Mouse (Mus musculus): Measurements from ENCODE around the gene Fam131a. TPM values are rescaled to one million over a fixed set of nuclear protein-coding genes. Genes with fewer than 3 reads are reported as not detected.

The Fam131a gene
- 165 and 297 TPM in 2 replicates for polyA plus RNA-seq (2021; fragmentation: Nextera tagmentation)
- long read RNA-seq, experiment 1, transcript Fam131a-205 (7 exons, 962 nt) = minor isoform, 229 of 936 reads
- long read RNA-seq, experiment 1, transcript Fam131a-203 (5 exons, 803 nt) = minor isoform, 35 of 936 reads
- long read RNA-seq, experiment 1, transcript Fam131a-201 (6 exons, 2,432 nt) = major isoform, 594 of 936 reads
- long read RNA-seq, experiment 1, partial matches to known transcripts = 59 of 936 reads
- long read RNA-seq, experiment 1, other reads (novel, unspliced or antisense) = 19 of 936 reads
- long read RNA-seq, experiment 2, transcript Fam131a-201 (6 exons, 2,432 nt) = major isoform, 94 of 199 reads
- long read RNA-seq, experiment 2, transcript Fam131a-203 (5 exons, 803 nt) = minor isoform, 5 of 199 reads
- long read RNA-seq, experiment 2, transcript Fam131a-205 (7 exons, 962 nt) = minor isoform, 26 of 199 reads
- long read RNA-seq, experiment 2, partial matches to known transcripts = 70 of 199 reads
- long read RNA-seq, experiment 2, other reads (novel, unspliced or antisense) = 4 of 199 reads

DNA sequence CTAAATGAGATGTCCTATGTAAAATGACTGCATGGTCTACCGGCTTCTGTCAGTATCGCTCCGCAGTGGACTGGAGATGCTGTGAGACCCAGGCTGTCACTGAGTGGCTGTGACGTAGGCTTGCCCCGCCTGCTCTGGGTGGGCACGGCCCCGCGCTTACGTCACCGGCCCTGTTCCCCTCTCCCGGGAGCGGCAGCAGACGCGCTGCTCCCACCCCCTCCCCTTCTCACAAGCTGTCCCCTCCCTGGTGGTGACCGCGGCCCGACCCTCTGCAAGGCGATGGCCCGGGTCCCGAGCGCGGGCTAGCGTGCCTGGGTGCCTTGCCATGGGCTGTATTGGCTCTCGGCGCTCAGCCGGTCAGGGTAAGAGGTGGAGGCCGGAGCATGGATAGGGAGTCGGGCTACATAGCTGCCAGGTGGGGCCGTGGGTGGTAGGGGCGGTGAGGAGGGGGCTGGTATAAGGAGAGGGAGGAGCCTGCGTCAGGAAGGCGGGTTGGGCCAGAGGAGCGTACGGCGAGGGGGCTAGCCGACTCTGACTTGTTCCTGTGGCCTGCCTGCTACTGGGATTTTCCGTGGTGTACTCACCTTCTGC lies at the start of gene Fam131a:
Gene Fam131a, plus strand, starts transcription at position 131 of the 591 bp plus-strand sequence.

GRCm38 (mm10) chr16:20651076-20651946 lies 41.7 kb upstream of the Fam131a start, which contains the start of gene Psmd2:
TSS of gene Psmd2 (plus strand) at chr16:20651652.

DNA sequence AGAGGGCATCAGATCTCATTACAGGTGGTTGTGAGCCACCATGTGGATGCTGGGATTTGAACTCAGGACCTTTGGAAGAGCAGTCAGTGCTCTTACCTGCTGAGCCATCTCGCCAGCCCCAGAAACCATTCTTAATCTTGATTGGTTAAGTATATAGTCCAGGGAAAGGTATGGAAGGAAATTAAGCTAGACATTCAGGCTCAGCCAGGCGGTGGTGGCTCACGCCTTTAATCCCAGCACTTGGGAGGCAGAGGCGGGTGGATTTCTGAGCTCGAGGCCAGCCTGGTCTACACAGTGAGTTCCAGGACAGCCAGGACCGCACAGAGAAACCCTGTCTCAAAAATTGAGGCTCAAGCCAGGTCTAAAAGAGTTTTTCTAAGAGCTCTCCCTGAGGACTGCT lies 25.0 kb upstream of the Fam131a start, which contains the start of gene Eif4g1:
Gene Eif4g1, plus strand, starts transcription at position 301 of the 400 bp plus-strand sequence.

DNA sequence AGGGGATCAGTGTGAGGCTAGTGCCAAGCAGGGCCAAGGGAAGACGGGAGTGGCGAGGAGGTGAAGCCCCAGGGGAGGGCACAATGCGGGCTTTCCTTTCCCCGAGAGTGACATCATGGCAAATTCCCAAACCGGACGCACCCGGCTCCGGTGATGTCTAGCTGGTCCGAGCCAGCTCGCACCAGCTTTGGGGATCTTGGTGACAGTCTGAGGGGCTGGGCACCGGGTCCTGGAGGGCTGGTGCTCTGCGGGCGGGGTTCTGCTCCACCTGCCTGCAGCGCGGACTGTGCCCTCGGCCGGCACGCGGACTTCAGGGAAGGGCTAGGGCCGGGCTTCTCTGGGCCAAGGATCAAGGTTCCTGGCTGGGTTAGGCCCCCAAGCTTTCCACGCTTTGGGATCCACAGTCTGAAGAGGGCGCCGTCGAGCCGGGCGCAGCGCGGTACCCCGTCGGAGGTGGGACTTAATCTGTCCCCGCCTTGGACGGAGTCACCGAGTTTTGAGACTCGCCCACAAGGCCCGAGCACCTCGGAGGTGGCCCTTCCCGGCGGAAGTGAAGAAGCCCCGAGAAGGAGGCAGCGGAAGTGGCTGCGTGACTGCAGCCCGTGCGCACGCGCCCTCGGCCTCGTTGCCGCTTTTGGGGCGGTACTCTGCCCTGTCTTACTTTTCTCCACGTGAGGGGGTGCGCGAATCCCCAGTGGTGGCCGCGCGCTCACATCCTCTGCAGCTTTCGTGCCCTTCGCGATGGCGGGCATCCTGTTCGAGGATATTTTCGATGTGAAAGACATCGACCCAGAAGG lies 24.3 kb downstream of the Fam131a start, which contains the start of the genes Polr2h and Clcn2:
Gene Polr2h, plus strand, starts transcription at position 485 of the 797 bp plus-strand sequence.
Gene Clcn2, minus strand, starts transcription at position 566 of the 797 bp plus-strand sequence.

DNA sequence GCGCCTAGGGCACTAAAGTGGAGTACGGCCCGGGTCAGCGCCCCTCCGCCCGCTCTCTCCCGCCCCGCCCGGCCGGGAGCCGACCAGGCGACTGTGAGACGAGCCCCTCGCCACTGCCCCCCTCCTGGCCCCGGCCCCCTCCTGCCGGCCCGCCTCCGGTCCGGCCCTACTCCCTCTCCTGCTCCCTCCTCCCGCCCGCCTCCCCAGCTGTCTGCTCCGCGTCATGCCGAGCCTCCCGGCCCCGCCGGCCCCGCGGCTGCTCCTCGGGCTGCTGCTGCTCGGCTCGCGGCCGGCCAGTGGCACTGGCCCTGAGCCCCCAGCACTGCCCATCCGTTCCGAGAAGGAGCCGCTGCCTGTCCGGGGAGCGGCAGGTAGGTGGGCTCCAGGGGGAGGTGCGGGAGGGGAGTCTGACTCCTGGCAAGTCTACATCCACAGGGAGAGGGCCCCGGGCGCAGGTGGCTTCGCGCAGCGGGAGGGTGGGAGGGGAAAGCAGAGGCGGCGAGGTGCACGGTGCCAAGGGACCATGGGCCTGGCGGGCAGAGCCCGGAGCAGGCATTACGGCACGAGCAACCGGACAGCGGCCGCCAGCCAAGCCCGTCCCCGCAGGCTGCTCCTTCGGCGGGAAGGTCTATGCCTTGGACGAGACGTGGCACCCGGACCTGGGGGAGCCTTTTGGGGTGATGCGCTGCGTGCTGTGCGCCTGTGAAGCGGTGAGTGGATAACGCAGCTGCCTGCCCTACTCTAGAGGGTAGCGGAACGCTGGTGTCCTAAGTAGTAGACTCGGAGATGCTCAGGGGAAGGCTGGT lies 40.1 kb downstream of the Fam131a start, which contains the start of gene Chrd:
Gene Chrd, plus strand, starts transcription at position 203 of the 806 bp plus-strand sequence.

DNA sequence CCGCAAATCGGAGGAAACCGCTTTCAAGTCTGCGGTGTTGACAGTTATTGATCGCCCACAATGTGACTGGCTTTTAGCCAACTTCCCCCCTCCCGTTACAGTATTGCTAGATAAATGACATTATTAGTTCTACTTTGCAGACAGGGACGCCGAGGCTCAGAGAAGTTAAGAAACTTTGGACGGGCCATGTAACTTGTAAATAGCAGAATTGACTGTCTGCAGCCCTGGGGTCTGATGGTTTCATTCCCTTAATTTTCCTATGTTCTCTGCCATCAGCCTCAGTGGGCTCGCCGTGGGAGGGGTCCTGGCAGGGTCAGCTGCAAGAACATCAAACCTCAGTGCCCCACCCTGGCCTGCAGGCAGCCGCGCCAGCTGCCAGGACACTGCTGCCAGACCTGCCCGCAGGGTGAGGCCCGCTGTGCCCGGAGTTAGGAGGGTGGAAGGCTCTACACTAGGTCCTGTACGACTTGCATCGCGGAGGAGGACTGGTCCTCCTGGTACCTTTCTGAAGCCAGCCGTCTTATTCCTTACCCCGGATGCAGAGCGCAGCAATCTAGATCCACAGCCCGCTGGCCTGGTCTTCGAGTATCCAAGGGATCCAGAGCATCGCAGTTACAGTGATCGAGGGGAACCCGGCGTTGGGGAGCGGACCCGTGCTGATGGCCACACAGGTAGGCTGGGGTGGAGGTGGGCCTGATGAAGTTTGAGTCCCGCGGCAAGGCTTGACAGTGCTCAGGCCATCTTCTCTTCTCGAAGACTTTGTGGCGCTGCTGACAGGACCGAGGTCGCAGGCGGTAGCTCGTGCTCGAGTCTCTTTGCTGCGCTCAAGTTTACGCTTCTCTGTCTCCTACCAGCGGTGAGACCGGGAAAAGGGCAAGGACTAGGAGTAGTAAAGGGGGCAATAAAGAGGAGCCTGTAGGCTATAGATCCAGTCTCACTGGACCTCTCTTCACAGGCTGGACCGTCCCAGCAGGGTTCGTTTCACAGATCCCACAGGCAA lies 41.0 kb downstream of the Fam131a start, which contains the start of gene Thpo:
Gene Thpo, minus strand, starts transcription at position 781 of the 1,000 bp plus-strand sequence.

Other genes starting within 250 kb of the Fam131a start
- 26.1 and 45.1 TPM in 2 replicates for gene Eif2b5, start 194.4 kb upstream of the Fam131a start, polyA plus RNA-seq (2021; fragmentation: Nextera tagmentation)
- gene Dvl3, start 176.3 kb upstream of the Fam131a start, polyA plus RNA-seq (2021; fragmentation: Nextera tagmentation) = 7.2 and 17.1 TPM in 2 replicates
- 915 and 1,083 TPM in 2 replicates for gene Ap2m1, start 157.8 kb upstream of the Fam131a start, polyA plus RNA-seq (2021; fragmentation: Nextera tagmentation)
- 39.2 and 58.3 TPM in 2 replicates for gene Abcf3, start 144.7 kb upstream of the Fam131a start, polyA plus RNA-seq (2021; fragmentation: Nextera tagmentation)
- 6.7 and 11.6 TPM in 2 replicates for gene Vwa5b2, start 103.8 kb upstream of the Fam131a start, polyA plus RNA-seq (2021; fragmentation: Nextera tagmentation)
- 6.3 and 6.7 TPM in 2 replicates for gene Eef1akmt4, start 81.6 kb upstream of the Fam131a start, polyA plus RNA-seq (2021; fragmentation: Nextera tagmentation)
- gene Gm49333, start 81.6 kb upstream of the Fam131a start, polyA plus RNA-seq (2021; fragmentation: Nextera tagmentation) = not detected in 2 replicates
- 12.1 and 13.1 TPM in 2 replicates for gene Alg3, start 81.5 kb upstream of the Fam131a start, polyA plus RNA-seq (2021; fragmentation: Nextera tagmentation)
- gene Camk2n2, start 72.0 kb upstream of the Fam131a start, polyA plus RNA-seq (2021; fragmentation: Nextera tagmentation) = 22.0 and 23.7 TPM in 2 replicates
- gene Ece2, start 63.4 kb upstream of the Fam131a start, polyA plus RNA-seq (2021; fragmentation: Nextera tagmentation) = 6.3 and 7.7 TPM in 2 replicates
- 129 and 158 TPM in 2 replicates for gene Psmd2, start 41.6 kb upstream of the Fam131a start, polyA plus RNA-seq (2021; fragmentation: Nextera tagmentation)
- gene Eif4g1, start 24.9 kb upstream of the Fam131a start, polyA plus RNA-seq (2021; fragmentation: Nextera tagmentation) = 17.6 and 30.0 TPM in 2 replicates
- gene Polr2h, start 24.4 kb downstream of the Fam131a start, polyA plus RNA-seq (2021; fragmentation: Nextera tagmentation) = 70.1 and 79.0 TPM in 2 replicates
- gene Clcn2, start 24.5 kb downstream of the Fam131a start, polyA plus RNA-seq (2021; fragmentation: Nextera tagmentation) = 8.0 and 16.2 TPM in 2 replicates
- gene Chrd, start 39.9 kb downstream of the Fam131a start, polyA plus RNA-seq (2021; fragmentation: Nextera tagmentation) = 7.1 and 7.2 TPM in 2 replicates
- 0.54 and 0.59 TPM in 2 replicates for gene Thpo, start 41.3 kb downstream of the Fam131a start, polyA plus RNA-seq (2021; fragmentation: Nextera tagmentation)